Mouse (Mus musculus): ENCODE data around the gene Birc6. TPM values are rescaled to one million over a fixed set of nuclear protein-coding genes. Genes with fewer than 3 reads are reported as not detected.

Gene Birc6
- 78.8 and 80.4 TPM in 2 replicates for polyA plus RNA-seq (2016; fragmentation: Nextera tagmentation; extraction: Ambion mirVana)

DNA sequence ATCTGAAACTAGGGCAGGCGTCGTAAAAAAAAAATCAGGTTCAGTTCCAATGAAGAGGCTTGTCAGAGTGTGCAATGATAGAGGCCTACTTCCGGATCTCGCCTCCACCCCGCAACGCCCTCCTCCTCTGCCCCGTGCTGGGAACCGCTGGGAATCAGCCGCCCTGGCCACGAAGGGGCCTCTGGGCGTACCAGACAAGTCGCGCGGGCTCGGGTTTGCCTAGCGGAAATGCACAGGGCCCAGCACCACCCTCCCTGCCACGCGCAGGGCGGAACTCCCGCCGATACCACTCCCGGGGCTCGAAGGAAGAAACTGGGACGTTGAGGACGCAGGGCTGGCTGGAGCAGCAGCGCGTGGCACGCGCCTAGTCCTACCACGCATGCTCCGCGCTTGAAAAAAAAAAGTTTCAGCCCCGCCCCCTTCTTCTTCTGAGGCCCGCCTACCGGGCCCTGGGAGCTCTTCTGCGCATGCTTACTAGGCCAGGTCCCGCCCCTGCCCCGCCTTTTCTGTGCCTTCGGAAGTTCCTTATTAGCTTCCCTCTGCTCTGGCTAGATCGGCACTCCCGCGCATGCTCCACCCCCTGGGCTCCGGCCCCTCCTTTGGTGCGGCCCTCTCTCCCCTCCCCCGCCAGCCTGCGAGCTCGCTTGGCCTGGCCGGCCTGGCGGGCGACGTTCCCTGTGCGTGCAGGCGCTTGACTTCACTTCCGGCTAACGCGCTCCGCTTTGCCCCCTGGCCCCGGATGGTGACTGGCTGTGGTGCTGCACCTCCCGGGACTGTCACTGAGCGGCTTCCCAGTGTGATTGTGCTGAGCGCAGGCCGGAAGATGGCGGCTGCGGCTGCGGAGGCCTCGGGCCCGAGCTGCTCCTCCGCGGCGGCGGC, at the start of gene Birc6:
Gene Birc6 (plus strand): TSS at position 567 of the 879 bp plus-strand sequence.
- peaks cover 23% of the 10 kb centered on the region for H3K4me1 ChIP-seq (replicated peaks)
- no peaks in the 10 kb centered on the region for H3K9me3 ChIP-seq
- under 1% methylated on average over 71 of the region's 71 CpGs for WGBS
- H3K36me3 ChIP-seq: peaks cover 4% of the 10 kb centered on the region; the same call in 1 of the 2 replicates
- peak within 1 kb of the TSS; percentile 97 for H3K4me3 ChIP-seq
- no peaks in the 10 kb centered on the region for H3K27me3 ChIP-seq (ENCODE audit: insufficient read depth, poor library complexity, severe bottlenecking)
- peak within 1 kb of the TSS; percentile 98 for H3K27ac ChIP-seq
- DNase-seq (ENCODE audit: low spot score): peak; percentile 100

DNA sequence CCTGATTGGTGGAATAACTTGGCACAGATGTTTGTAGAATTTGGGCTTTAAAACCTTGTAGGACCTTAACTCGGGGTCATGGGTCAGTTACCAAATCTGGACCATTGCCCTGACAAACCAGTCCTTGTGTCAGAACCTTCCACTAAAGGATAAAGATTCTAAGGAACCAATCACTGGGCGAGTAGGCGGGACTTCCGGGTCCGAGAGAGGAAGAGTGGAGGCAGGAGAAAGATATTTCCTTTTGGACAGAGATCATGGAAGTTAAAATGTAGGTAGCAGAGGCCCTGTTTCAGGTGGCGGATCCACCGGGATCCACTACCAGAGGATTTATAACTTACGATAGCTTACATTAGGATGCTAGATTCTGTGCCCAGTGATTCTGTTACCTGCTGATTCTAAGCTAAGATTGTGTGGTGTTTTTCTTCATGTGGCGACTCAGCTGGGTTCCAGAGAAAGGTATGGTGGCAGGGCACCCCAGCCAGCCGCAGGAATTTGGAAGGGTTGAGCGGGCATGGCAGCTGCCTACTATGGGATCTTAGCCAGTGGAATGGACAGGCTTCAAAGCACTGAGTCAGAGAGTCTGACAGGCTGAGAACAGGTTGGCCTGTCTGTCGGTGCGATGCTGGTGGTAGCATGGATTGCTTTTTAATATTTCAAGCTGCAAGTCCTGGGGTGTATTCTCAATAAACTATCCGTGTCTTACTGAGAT, 47.6 kb upstream of the Birc6 start:
- H3K4me3 ChIP-seq: no peak overlapping the region
- DNase-seq (ENCODE audit: low spot score): no peak
- H3K9me3 ChIP-seq: no peaks in the 10 kb centered on the region
- no peaks in the 10 kb centered on the region for H3K27me3 ChIP-seq (ENCODE audit: insufficient read depth, poor library complexity, severe bottlenecking)
- H3K4me1 ChIP-seq (replicated peaks): no peaks in the 10 kb centered on the region; the same call in 1 of the 2 replicates
- H3K36me3 ChIP-seq: no peaks in the 10 kb centered on the region
- WGBS: 88% methylated on average over 14 of the region's 14 CpGs
- H3K27ac ChIP-seq: no peak overlapping the region

DNA sequence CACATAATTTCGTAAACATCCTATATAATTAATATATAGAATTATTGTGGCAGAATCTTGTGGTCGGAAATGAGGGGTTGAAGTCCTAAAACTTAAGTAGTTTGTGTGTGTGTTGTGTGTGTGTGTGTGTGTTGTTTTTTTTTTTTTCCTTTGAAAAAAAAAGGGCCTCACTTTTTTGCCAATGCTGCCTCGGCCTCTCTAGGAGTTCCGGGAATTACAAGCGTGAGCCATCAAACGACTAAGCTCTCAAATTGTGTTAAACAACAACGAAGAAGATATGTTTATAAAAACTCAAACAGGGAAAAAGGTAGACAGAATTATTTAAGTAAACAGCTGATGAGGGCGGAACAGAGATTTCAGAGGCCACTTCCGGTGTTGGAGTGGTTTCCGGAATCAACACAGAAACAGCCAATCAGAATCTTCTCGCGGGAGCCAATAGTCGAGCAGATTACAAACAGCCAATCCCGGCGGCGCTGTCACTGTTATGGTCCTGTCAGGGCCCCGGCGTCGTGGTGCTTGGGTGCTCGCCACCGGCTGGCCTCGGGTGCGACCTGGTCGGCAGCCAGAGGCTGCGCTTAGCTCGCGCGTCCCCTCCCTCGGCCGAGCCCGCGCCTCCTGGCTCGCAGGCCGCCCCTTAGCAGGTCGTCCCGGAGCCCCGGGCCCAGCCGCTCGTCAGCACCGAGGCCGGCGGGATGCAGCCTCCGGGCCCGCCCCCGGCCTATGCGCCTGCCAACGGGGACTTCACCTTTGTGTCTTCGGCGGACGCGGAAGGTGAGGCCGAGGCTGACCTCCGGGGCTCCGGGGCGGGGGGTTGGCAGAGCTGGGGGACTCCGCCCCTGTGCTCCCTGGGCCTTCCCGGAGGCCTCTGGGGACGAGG, 38.8 kb upstream of the Birc6 start, which contains the start of gene Yipf4:
Gene Yipf4 (plus strand): TSS at position 470 of the 877 bp plus-strand sequence.
- Histone ChIP-seq H3K27me3 (ENCODE audit: insufficient read depth, poor library complexity, severe bottlenecking) (no peaks in the 10 kb centered on the region), H3K27ac (peak within 1 kb of the TSS; percentile 90), H3K4me1 (replicated peaks) (peaks cover 9% of the 10 kb centered on the region; the same call in 1 of the 2 replicates), H3K36me3 (peaks cover 26% of the 10 kb centered on the region), H3K9me3 (no peaks in the 10 kb centered on the region), H3K4me3 (peak within 1 kb of the TSS; percentile 100)
- DNase-seq (ENCODE audit: low spot score): peak; percentile 93
- WGBS: 4% methylated on average over 58 of the region's 58 CpGs

DNA sequence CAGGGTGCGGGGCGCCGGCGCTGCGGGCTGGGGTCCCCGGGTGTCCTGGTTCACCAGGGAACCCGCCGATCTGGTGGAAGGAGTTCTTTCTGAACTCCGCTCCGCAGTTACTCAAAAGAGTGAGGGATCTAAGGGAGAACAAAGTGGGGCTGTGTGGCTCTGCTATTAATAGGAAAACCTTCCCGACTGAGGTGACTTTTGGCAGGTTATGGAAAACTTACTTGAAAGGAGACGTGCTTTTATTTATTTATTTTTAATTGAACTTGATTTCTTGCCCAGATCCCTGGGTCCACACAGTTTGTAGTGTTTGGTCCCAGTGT, 38.2 kb upstream of the Birc6 start:
- no peak for DNase-seq (ENCODE audit: low spot score)
- Histone ChIP-seq H3K27me3 (ENCODE audit: insufficient read depth, poor library complexity, severe bottlenecking) (no peaks in the 10 kb centered on the region), H3K36me3 (peaks cover 32% of the 10 kb centered on the region), H3K4me1 (replicated peaks) (peaks cover 9% of the 10 kb centered on the region; the same call in 1 of the 2 replicates), H3K9me3 (no peaks in the 10 kb centered on the region), H3K27ac (peak overlapping the region; percentile 90), H3K4me3 (peak overlapping the region; percentile 100)
- under 1% methylated on average over 12 of the region's 12 CpGs for WGBS

DNA sequence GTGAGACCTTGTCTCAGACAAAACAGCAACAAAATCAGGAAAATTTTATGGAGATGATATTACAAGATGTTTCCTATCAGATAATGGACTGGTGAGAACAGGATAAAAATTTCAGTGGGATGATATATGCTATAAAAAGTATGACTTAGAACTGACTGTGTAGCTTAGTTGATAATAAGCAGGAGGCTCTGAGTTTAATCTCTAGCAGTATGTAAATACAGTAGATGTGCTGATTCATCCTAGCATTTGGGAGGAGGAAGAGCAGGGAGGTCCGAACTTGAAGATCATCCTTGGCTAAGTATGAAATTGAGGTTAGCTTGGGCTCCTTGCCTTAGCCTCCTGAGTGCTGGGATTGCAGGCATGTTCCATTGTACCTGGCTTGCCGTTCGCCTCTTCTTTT, 36.5 kb upstream of the Birc6 start:
- H3K36me3 ChIP-seq: peaks cover 48% of the 10 kb centered on the region
- DNase-seq (ENCODE audit: low spot score): no peak
- H3K9me3 ChIP-seq: no peaks in the 10 kb centered on the region
- 92% methylated on average over 3 of the region's 3 CpGs for WGBS
- H3K27me3 ChIP-seq (ENCODE audit: insufficient read depth, poor library complexity, severe bottlenecking): no peaks in the 10 kb centered on the region
- H3K4me3 ChIP-seq: no peak overlapping the region
- peaks cover 9% of the 10 kb centered on the region; the same call in 1 of the 2 replicates for H3K4me1 ChIP-seq (replicated peaks)
- no peak overlapping the region for H3K27ac ChIP-seq

DNA sequence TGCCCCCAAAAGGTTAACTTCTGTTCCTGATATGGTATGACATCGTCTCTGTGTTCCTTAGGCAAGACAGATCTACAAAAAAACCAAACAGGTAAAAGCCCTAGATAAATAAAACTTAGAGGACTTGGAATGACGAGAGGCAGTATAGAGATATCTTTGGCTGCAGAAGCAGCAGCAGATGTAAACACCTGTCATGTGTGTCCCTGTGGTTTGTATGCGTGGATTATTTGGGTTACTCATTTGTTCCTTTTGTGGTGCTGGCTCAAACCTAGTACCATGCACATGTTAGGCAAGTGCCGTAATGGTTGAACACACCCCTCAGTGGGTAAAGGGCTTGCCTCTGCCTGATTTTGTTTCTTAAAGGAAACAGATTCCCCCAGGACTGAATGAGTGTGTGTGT, 27.9 kb upstream of the Birc6 start:
- Histone ChIP-seq H3K4me1 (replicated peaks) (no peaks in the 10 kb centered on the region), H3K27ac (no peak overlapping the region), H3K27me3 (ENCODE audit: insufficient read depth, poor library complexity, severe bottlenecking) (no peaks in the 10 kb centered on the region), H3K36me3 (peaks cover 61% of the 10 kb centered on the region), H3K9me3 (no peaks in the 10 kb centered on the region), H3K4me3 (no peak overlapping the region)
- 94% methylated on average over 4 of the region's 4 CpGs for WGBS
- no peak for DNase-seq (ENCODE audit: low spot score)

DNA sequence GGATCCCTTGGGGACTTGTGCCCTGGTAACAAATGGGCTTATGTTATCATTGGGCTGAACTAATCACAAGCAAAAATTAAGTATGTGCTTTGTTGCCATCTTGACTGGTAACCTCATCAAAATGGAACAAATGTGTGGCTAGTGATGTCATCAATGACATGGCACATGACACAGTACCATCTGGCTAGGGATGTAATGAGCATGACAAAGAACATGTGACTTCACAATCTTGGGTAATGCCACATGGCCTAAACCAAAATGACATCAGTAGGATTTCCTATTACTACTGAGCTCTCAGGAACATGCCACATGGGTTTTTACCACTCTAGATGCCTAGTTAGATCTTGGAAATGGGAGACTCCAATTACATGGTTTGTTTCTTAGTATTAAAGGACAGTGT, 27.0 kb upstream of the Birc6 start:
- Histone ChIP-seq H3K4me3 (no peak overlapping the region), H3K27me3 (ENCODE audit: insufficient read depth, poor library complexity, severe bottlenecking) (no peaks in the 10 kb centered on the region), H3K4me1 (replicated peaks) (no peaks in the 10 kb centered on the region), H3K36me3 (peaks cover 52% of the 10 kb centered on the region), H3K27ac (no peak overlapping the region), H3K9me3 (no peaks in the 10 kb centered on the region)
- no peak for DNase-seq (ENCODE audit: low spot score)

DNA sequence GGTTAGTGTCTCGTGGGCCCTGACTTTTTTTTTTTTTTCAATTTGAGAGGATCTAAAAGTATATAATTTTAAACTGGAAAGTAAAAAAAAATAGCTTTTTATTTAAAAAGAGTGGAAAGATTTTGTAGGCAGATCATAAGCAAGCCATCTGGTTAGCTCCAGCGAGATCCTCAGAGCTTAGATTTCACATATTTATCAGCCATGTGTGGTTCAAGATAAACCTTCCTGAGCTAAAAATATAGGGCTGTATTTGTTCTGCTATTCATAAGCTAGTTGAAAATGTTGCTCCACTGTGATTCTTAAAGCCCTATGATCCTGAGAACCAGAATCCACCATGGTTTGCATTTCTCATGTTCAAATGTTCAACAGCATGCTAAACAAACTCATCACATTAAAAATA, 20.2 kb upstream of the Birc6 start:
- no peaks in the 10 kb centered on the region for H3K36me3 ChIP-seq
- DNase-seq (ENCODE audit: low spot score): no peak
- H3K27ac ChIP-seq: no peak overlapping the region
- no peak overlapping the region for H3K4me3 ChIP-seq
- WGBS: 83% methylated on average over 2 of the region's 2 CpGs
- no peaks in the 10 kb centered on the region for H3K27me3 ChIP-seq (ENCODE audit: insufficient read depth, poor library complexity, severe bottlenecking)
- no peaks in the 10 kb centered on the region for H3K4me1 ChIP-seq (replicated peaks)
- no peaks in the 10 kb centered on the region for H3K9me3 ChIP-seq

DNA sequence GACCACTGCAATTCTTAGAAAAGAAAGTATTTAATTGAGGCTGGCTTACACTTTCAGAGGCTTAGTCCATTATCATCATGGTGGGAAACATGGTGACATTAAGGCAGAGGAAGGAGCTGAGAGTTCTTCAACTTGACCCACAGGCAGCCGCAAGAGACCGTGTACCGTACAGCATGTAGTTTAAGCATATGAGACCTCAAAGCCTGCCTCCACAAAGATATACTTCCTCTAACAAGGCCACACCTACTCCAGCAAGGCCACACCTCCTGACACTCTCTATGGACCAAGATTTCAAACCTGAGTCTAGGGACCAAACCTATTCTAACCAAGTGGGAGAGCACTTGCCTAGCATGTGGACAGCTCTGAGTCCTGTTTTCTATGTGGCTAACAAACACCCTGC, 19.5 kb upstream of the Birc6 start:
- Histone ChIP-seq H3K9me3 (no peaks in the 10 kb centered on the region), H3K27me3 (ENCODE audit: insufficient read depth, poor library complexity, severe bottlenecking) (no peaks in the 10 kb centered on the region), H3K4me3 (no peak overlapping the region), H3K4me1 (replicated peaks) (no peaks in the 10 kb centered on the region), H3K27ac (no peak overlapping the region), H3K36me3 (no peaks in the 10 kb centered on the region)
- DNase-seq (ENCODE audit: low spot score): no peak
- WGBS: 95% methylated on average over 3 of the region's 3 CpGs

DNA sequence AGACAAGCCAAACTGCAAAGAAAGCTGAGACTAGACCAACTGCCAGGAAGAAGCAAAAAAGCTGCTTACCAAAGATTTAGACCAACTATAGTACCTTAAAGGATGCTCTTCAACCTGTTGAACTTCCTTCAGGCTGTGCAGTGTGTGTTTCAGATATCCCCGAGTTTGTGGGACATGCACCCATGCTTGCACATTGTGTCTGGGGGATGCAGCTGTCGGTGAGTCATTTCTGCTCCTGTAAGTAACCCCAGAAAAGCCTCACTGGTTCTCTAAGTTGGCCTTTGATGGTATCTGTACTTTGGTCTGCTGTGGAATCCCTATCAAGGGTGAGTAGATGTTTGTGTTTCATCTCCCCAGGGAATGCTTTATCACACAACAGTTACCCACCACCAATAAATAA, 15.8 kb upstream of the Birc6 start:
- 91% methylated on average over 2 of the region's 2 CpGs for WGBS
- H3K36me3 ChIP-seq: no peaks in the 10 kb centered on the region
- no peaks in the 10 kb centered on the region for H3K27me3 ChIP-seq (ENCODE audit: insufficient read depth, poor library complexity, severe bottlenecking)
- no peak overlapping the region for H3K27ac ChIP-seq
- H3K9me3 ChIP-seq: no peaks in the 10 kb centered on the region
- H3K4me3 ChIP-seq: no peak overlapping the region
- no peak for DNase-seq (ENCODE audit: low spot score)
- no peaks in the 10 kb centered on the region for H3K4me1 ChIP-seq (replicated peaks)

DNA sequence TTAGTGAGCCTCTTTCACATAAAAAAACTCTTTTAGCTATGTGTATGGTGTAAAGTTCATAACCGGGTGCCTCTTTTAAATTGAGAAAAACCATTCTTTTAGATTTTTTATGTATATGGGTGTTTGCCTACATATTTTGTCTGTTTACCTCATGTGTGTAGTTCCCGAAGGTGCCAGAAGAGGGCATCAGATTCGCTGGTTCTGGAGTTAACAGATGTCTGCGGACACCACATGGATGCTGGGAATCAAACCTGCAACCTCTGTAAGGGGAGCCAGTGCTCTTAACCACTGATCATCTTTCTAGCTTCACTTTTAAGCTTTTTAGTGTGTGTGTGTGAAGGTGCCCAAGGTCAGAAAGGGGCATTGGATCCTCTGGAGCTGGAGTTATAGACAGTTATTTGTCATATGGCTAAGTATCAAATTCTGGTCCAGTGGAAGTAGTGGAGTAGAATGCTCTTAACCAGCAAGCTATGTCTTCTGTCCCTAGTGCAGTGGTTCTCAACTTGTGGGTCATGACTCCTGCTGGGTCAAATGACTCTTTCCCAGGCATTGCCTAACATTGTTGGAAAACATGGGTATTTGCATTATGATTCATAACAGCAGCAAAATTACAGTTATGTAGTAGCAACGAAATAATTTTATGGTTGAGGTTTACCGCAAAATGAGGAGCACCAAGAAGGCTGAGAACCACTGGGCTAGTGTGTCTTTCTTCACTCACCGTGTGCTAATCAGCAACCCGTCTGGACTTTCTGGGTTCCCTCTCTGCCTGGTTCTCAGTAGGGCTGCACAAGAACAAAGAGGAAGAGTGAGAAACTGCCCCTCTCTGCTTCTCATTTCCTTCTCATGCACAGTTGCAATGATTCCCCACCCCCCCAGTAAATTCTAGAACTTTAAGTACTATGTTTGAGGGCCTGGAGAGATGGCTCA, 5.0 kb upstream of the Birc6 start:
- 85% methylated on average over 8 of the region's 8 CpGs for WGBS
- Histone ChIP-seq H3K4me1 (replicated peaks) (peaks cover 8% of the 10 kb centered on the region), H3K36me3 (no peaks in the 10 kb centered on the region), H3K27ac (no peak overlapping the region), H3K27me3 (ENCODE audit: insufficient read depth, poor library complexity, severe bottlenecking) (no peaks in the 10 kb centered on the region), H3K4me3 (no peak overlapping the region), H3K9me3 (no peaks in the 10 kb centered on the region)
- no peak for DNase-seq (ENCODE audit: low spot score)

DNA sequence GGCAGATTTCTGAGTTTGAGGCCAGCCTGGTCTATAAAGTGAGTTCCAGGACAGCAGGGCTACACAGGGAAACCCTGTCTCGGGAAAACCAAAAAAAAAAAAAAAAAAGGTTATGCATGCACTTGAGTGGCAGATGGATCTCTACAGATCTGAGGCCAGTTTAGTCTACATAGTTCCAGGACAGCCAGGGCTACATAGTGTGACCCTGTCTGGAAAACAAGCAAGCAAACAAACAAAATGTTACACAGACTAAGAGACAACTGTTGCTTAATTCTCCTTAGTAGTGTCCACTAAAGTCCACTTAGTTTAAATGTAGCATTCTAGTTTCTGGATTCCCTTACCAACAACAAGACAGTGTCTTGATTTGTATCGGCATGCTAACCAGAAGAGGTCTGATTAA, 2.0 kb upstream of the Birc6 start:
- DNase-seq (ENCODE audit: low spot score): no peak
- no peak overlapping the region for H3K4me3 ChIP-seq
- H3K4me1 ChIP-seq (replicated peaks): peaks cover 23% of the 10 kb centered on the region
- H3K27me3 ChIP-seq (ENCODE audit: insufficient read depth, poor library complexity, severe bottlenecking): no peaks in the 10 kb centered on the region
- WGBS: 91% methylated on average over 2 of the region's 2 CpGs
- H3K36me3 ChIP-seq: no peaks in the 10 kb centered on the region
- H3K9me3 ChIP-seq: no peaks in the 10 kb centered on the region
- no peak overlapping the region for H3K27ac ChIP-seq

Data from hindbrain, embryonic 10.5 days (tissue).